Mouse (Mus musculus) heart, adult 2 months (tissue): Measurements from ENCODE around the gene Bpifb9a. TPM values are rescaled to one million over a fixed set of nuclear protein-coding genes. Genes with fewer than 3 reads are reported as not detected.
"Not testable (repeated sequence)": the region's sequence is repeated elsewhere in the genome, so short reads cannot be mapped to it uniquely, and the experiment has no call there.

ENCODE experiments used
- DNase-seq, 2 experiments: peaks; one replicate each; pipeline ENCODE4 v3.0.0; 2021
- H3K27ac ChIP-seq: fragments of 200-600 bp; 2 replicates; pipeline ENCODE4 v1.8.1; 2022
- H3K27me3 ChIP-seq: fragments of 200-500 bp; 2 replicates; pipeline ENCODE4 v1.6.1; 2012; ENCODE audit warnings: mild to moderate bottlenecking, low read length, inconsistent platforms, mixed read lengths; ENCODE audit not compliant: control insufficient read depth, insufficient read depth
- H3K36me3 ChIP-seq: fragments of 200-500 bp; 2 replicates; pipeline ENCODE4 v1.6.1; 2012; ENCODE audit warnings: low read length, inconsistent platforms; ENCODE audit not compliant: control insufficient read depth, insufficient read depth
- H3K4me1 ChIP-seq: fragments of 200-500 bp; 2 replicates; pipeline ENCODE4 v1.6.1; 2011; ENCODE audit warnings: low read length; ENCODE audit not compliant: control insufficient read depth, insufficient read depth
- H3K4me3 ChIP-seq: fragments of 200-600 bp; 2 replicates; pipeline ENCODE4 v1.8.1; 2022
- H3K79me2 ChIP-seq: fragments of 200-500 bp; replicated peaks from 2 replicates; pipeline ENCODE4 v1.6.1; 2012; ENCODE audit warnings: mild to moderate bottlenecking, inconsistent platforms, low read length, moderate library complexity, mixed read lengths; ENCODE audit not compliant: control insufficient read depth, insufficient read depth
- H3K9ac ChIP-seq: fragments of 200-500 bp; 2 replicates; pipeline ENCODE4 v1.6.1; 2012; ENCODE audit warnings: low read depth, mild to moderate bottlenecking, control low read depth, inconsistent platforms, low read length, mixed read lengths
- CTCF ChIP-seq: fragments of 200-600 bp; IDR thresholded peaks from 2 replicates; pipeline ENCODE4 v1.8.1; 2022; ENCODE audit warnings: antibody characterized with exemption, mild to moderate bottlenecking, moderate library complexity
- EP300 ChIP-seq: fragments of 200-500 bp; IDR thresholded peaks from 2 replicates; pipeline ENCODE4 v1.6.1; 2011; ENCODE audit warnings: low read depth, low read length, control low read depth; ENCODE audit not compliant: insufficient read depth
- POLR2A ChIP-seq: fragments of 200-500 bp; IDR thresholded peaks from 2 replicates; pipeline ENCODE4 v1.6.1; 2011; ENCODE audit warnings: mild to moderate bottlenecking, low read depth, low read length, control low read depth; ENCODE audit not compliant: insufficient read depth
- WGBS: fragments of 180-500 bp; shearing (Covaris S2); methylation state at CpG from one replicate; pipeline ENCODE4 v1.1.7; 2018; 5-methylcytosine and 5-hydroxymethylcytosine counted together
- intact Hi-C: fragments of 180-260 bp; cut with DNase I; formaldehyde crosslinking; loops from one replicate; pipeline ENCODE4 v1.15.1; 2025
- polyA plus RNA-seq: library from polyadenylated mRNA; depleted of rRNA; stranded (reverse); fragments of >200 nt; gene quantifications from 2 replicates; pipeline ENCODE4 v1.2.3, GENCODE M21; 2012
- total RNA-seq, 2 experiments: library from RNA; stranded (reverse); gene quantifications; 2 replicates each; pipeline ENCODE4 v1.2.3; 2021

The Bpifb9a gene
- total and polyA plus RNA-seq, 3 experiments = not detected

DNA sequence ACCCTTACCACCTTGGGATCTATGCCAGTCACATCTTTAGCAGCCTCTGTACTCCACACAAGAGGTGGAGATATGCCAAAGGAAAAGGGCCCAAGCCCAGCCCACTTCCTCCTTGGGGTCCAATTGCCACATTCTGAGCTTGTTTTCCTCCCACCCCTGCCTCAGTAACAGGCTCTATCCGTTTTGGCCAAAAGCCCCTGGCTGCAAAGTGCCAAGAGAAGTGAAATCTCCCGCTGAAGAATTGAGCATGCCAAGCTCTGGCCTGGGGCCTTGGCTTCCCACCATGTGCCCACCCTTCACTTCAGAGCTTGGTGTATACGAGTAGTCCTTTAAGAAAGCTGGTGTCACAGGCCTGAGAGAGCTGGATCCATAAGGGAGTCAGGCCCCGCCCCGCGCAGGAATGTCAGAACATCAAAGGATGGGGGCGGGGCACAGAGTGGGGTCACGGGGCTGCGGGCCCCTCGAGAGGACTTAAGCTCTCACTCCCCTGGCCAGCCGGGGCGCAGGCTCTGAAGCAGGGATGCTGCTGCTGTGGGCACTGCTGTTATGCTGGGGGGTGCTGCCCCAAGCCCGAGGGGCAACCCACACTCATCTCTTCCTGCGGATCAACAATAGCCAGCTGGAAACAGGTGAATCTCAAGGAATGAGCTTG lies 34.3 kb upstream of the Bpifb9a start, which contains the start of gene Bpifb5:
Gene Bpifb5 (plus strand): TSS at position 478 of the 652 bp plus-strand sequence.
- no peak within 1 kb of the TSS for H3K4me3 ChIP-seq
- DNase-seq = peak in 1 of 2 experiments; percentile 28
- H3K27ac ChIP-seq = no peak within 1 kb of the TSS
- intact Hi-C loops = no loop called here
- H3K27me3 ChIP-seq = no peaks in the 10 kb centered on the region
- TF ChIP-seq POLR2A = no peak
- TF ChIP-seq EP300 = no peak
- no peak for TF ChIP-seq CTCF
- no peaks in the 10 kb centered on the region for H3K36me3 ChIP-seq
- H3K79me2 ChIP-seq = no peaks in the 10 kb centered on the region
- 18% methylated on average over 14 of the region's 14 CpGs for WGBS
- no peaks in the 10 kb centered on the region for H3K4me1 ChIP-seq
- H3K9ac ChIP-seq = no peak within 1 kb of the TSS

GRCm38 (mm10) chr2:154223917-154224273 lies 33.8 kb upstream of the Bpifb9a start:
- TF ChIP-seq POLR2A (no peak), CTCF (no peak), EP300 (no peak)
- Histone ChIP-seq H3K9ac (no peak overlapping the region), H3K27me3 (no peaks in the 10 kb centered on the region), H3K79me2 (no peaks in the 10 kb centered on the region), H3K4me1 (no peaks in the 10 kb centered on the region), H3K27ac (no peak overlapping the region), H3K4me3 (no peak overlapping the region), H3K36me3 (no peaks in the 10 kb centered on the region)
- intact Hi-C loops = no loop called here
- no peak for DNase-seq
- WGBS = 49% methylated on average over 2 of the region's 2 CpGs

GRCm38 (mm10) chr2:154226991-154227390 lies 30.7 kb upstream of the Bpifb9a start:
- Histone ChIP-seq H3K27ac (no peak overlapping the region), H3K4me1 (no peaks in the 10 kb centered on the region), H3K36me3 (no peaks in the 10 kb centered on the region), H3K79me2 (no peaks in the 10 kb centered on the region), H3K4me3 (no peak overlapping the region), H3K9ac (no peak overlapping the region), H3K27me3 (no peaks in the 10 kb centered on the region)
- DNase-seq = no peak
- TF ChIP-seq EP300 (no peak), CTCF (no peak), POLR2A (no peak)
- intact Hi-C loops = no loop called here
- WGBS = 67% methylated on average over 4 of the region's 4 CpGs

- intact Hi-C loops = no loop called here
- H3K27me3 ChIP-seq = no peaks in the 10 kb centered on the region
- TF ChIP-seq EP300 (no peak), CTCF (no peak), POLR2A (no peak)
- WGBS = 60% methylated on average over 5 of the region's 5 CpGs
- no peak overlapping the region for H3K27ac ChIP-seq
- H3K4me3 ChIP-seq = no peak overlapping the region
- H3K36me3 ChIP-seq = no peaks in the 10 kb centered on the region
- H3K79me2 ChIP-seq = no peaks in the 10 kb centered on the region
- no peak overlapping the region for H3K9ac ChIP-seq
- H3K4me1 ChIP-seq = no peaks in the 10 kb centered on the region
- DNase-seq = no peak
Measured at GRCm38 (mm10) chr2:154227830-154228229, 29.8 kb upstream of the Bpifb9a start.

DNA sequence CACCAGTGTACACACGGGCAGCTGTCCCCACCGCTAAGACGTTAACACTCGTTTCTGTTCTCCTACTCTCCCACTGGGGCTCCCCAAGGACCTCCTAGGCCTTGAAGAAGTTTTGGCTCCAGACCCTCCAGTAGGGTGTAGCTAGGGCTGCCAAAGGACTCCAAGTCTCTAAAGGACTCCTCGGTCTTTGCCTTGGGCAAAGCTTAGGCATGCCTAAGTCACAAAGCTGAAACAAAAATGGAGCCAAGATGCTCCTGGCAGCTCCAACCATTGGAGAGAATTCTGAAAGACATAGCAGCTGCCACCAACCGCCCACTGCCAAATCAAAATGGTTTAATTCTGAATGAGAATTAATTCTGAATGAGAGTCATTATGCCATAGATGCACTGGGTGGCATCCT lies 24.2 kb upstream of the Bpifb9a start:
- H3K9ac ChIP-seq = no peak overlapping the region
- H3K4me1 ChIP-seq = no peaks in the 10 kb centered on the region
- 87% methylated on average over 6 of the region's 6 CpGs for WGBS
- DNase-seq = no peak
- no peak overlapping the region for H3K27ac ChIP-seq
- no peak overlapping the region for H3K4me3 ChIP-seq
- intact Hi-C loops = no loop called here
- no peaks in the 10 kb centered on the region for H3K79me2 ChIP-seq
- H3K27me3 ChIP-seq = no peaks in the 10 kb centered on the region
- no peak for TF ChIP-seq POLR2A
- TF ChIP-seq EP300 = no peak
- TF ChIP-seq CTCF = no peak
- no peaks in the 10 kb centered on the region for H3K36me3 ChIP-seq

GRCm38 (mm10) chr2:154240771-154241170 lies 16.9 kb upstream of the Bpifb9a start:
- Histone ChIP-seq H3K27ac (no peak overlapping the region), H3K4me3 (no peak overlapping the region), H3K27me3 (no peaks in the 10 kb centered on the region; the same call in 1 of the 2 replicates), H3K36me3 (no peaks in the 10 kb centered on the region), H3K4me1 (no peaks in the 10 kb centered on the region), H3K79me2 (no peaks in the 10 kb centered on the region), H3K9ac (no peak overlapping the region)
- intact Hi-C loops = no loop called here
- no peak for DNase-seq
- TF ChIP-seq EP300 (no peak), POLR2A (no peak), CTCF (no peak)
- WGBS = 74% methylated on average over 6 of the region's 6 CpGs

- intact Hi-C loops = not testable (repeated sequence)
Measured at GRCm38 (mm10) chr2:154242726-154243125, 14.9 kb upstream of the Bpifb9a start.

More at GRCm38 (mm10) chr2:154242726-154243125, 14.9 kb upstream of the Bpifb9a start:
- not testable (repeated sequence) for DNase-seq, H3K4me3 ChIP-seq, H3K27ac ChIP-seq, H3K9ac ChIP-seq, H3K79me2 ChIP-seq, H3K27me3 ChIP-seq, H3K4me1 ChIP-seq, H3K36me3 ChIP-seq
- WGBS = 95% methylated on average over 12 of the region's 12 CpGs
